Mouse (Mus musculus) mouse embryonic stem cell (cell line): ENCODE measurements around the gene Hyal1.
"Not testable (repeated sequence)": the region's sequence is repeated elsewhere in the genome, so short reads cannot be mapped to it uniquely, and the experiment has no call there.

Experiments used
- in situ Hi-C, 2 experiments: fragments of 300-500 bp; cut with MboI; formaldehyde crosslinking; loops; 1 replicate in 1 of 2; 3 replicates in 1 of 2; pipeline ENCODE4 v1.14.3; 2019 to 2020; ENCODE audit warnings: low sequenced_read_pairs in 2 of 2, low pct_unique_long_range_greater_than_20kb in 1 of 2, mixed read lengths in 1 of 2; ENCODE audit not compliant: unreplicated experiment in 1 of 2

The Hyal1 gene

GRCm38 (mm10) chr9:107568331-107569261, 8.1 kb upstream of the Hyal1 start:
- in situ Hi-C loops, result no loop called here

- in situ Hi-C loops, result no loop called here
Observed at GRCm38 (mm10) chr9:107569270-107569669, 7.5 kb upstream of the Hyal1 start.

GRCm38 (mm10) chr9:107570016-107570415, 6.7 kb upstream of the Hyal1 start:
- in situ Hi-C loops, result no loop called here

GRCm38 (mm10) chr9:107570845-107571244, 5.9 kb upstream of the Hyal1 start:
- in situ Hi-C loops, result no loop called here

GRCm38 (mm10) chr9:107571534-107572326, 5.0 kb upstream of the Hyal1 start:
- in situ Hi-C loops, result no loop called here

- in situ Hi-C loops, result no loop called here
Observed at GRCm38 (mm10) chr9:107572327-107572662, 4.4 kb upstream of the Hyal1 start.

GRCm38 (mm10) chr9:107573774-107574173, 3.0 kb upstream of the Hyal1 start:
- in situ Hi-C loops, result not testable (repeated sequence)

- in situ Hi-C loops, result no loop called here
Observed at GRCm38 (mm10) chr9:107575579-107576356, 959 bp upstream of the Hyal1 start.

GRCm38 (mm10) chr9:107577871-107578270, 1.1 kb downstream of the Hyal1 start:
- in situ Hi-C loops, result no loop called here

- in situ Hi-C loops, result no loop called here
Observed at GRCm38 (mm10) chr9:107578587-107578986, 1.9 kb downstream of the Hyal1 start, which contains the start of gene Naa80. TSS of gene Naa80 (plus strand) at chr9:107578887.

- in situ Hi-C loops, result no loop called here
Observed at GRCm38 (mm10) chr9:107579023-107579900, 2.5 kb downstream of the Hyal1 start.

- in situ Hi-C loops, result no loop called here
Observed at GRCm38 (mm10) chr9:107580501-107581317, 4.0 kb downstream of the Hyal1 start, which contains the start of gene Hyal3. TSS of gene Hyal3 (plus strand) at chr9:107580818.

GRCm38 (mm10) chr9:107581584-107581983, 4.9 kb downstream of the Hyal1 start:
- in situ Hi-C loops, result no loop called here

- in situ Hi-C loops, result no loop called here
Observed at GRCm38 (mm10) chr9:107582509-107583062, 5.9 kb downstream of the Hyal1 start.

- in situ Hi-C loops, result no loop called here
Observed at GRCm38 (mm10) chr9:107583174-107583573, 6.4 kb downstream of the Hyal1 start.

- in situ Hi-C loops, result no loop called here
Observed at GRCm38 (mm10) chr9:107586504-107586903, 9.8 kb downstream of the Hyal1 start.
